Mouse (Mus musculus) CD8-positive naive resting alpha-beta T cell, adult 2 months (primary cell): ENCODE data around the gene Fkbp11.

Experiments used
- DNase-seq, 2 experiments: peaks; one replicate each; pipeline ENCODE4 v3.0.0; 2022; ENCODE audit warnings: low read depth in 2 of 2, low spot score in 2 of 2

The Fkbp11 gene

GRCm38 (mm10) chr15:98696216-98696615 is 31.8 kb downstream of the Fkbp11 start:
- DNase-seq = no peak

- no peak for DNase-seq
Measured at GRCm38 (mm10) chr15:98695726-98696125, 32.3 kb downstream of the Fkbp11 start.

- no peak for DNase-seq
Measured at GRCm38 (mm10) chr15:98692171-98692715, 35.8 kb downstream of the Fkbp11 start.

- no peak for DNase-seq
Measured at GRCm38 (mm10) chr15:98691486-98692147, 36.4 kb downstream of the Fkbp11 start.

- no peak for DNase-seq
Measured at GRCm38 (mm10) chr15:98689682-98690081, 38.3 kb downstream of the Fkbp11 start.

- DNase-seq = no peak
Measured at GRCm38 (mm10) chr15:98685926-98686325, 42.1 kb downstream of the Fkbp11 start.

GRCm38 (mm10) chr15:98683746-98684145 is 44.3 kb downstream of the Fkbp11 start:
- no peak for DNase-seq

- DNase-seq = no peak
Measured at GRCm38 (mm10) chr15:98683177-98683576, 44.8 kb downstream of the Fkbp11 start.

- DNase-seq = no peak
Measured at GRCm38 (mm10) chr15:98681633-98682032, 46.4 kb downstream of the Fkbp11 start.

GRCm38 (mm10) chr15:98680660-98681059 is 47.3 kb downstream of the Fkbp11 start:
- no peak for DNase-seq

- no peak for DNase-seq
Measured at GRCm38 (mm10) chr15:98677977-98678376, 50.0 kb downstream of the Fkbp11 start.

- DNase-seq = peak; percentile 14 to 35
Measured at GRCm38 (mm10) chr15:98676940-98677728, 50.9 kb downstream of the Fkbp11 start, which contains the start of gene Rnd1. Rnd1 (minus strand) TSS chr15:98677461.

- DNase-seq = peak; percentile 15 to 31
Measured at GRCm38 (mm10) chr15:98676471-98676870, 51.5 kb downstream of the Fkbp11 start.

GRCm38 (mm10) chr15:98675634-98676250 is 52.3 kb downstream of the Fkbp11 start:
- no peak for DNase-seq

- no peak for DNase-seq
Measured at GRCm38 (mm10) chr15:98674994-98675545, 52.9 kb downstream of the Fkbp11 start.
